Mouse (Mus musculus) MEL (cell line): ENCODE measurements around the gene 9330182L06Rik.

ENCODE experiments used
- CTCF ChIP-seq, 3 experiments: IDR thresholded peaks in 2 of 3; conservative IDR thresholded peaks in 1 of 3; 2 replicates each; pipeline ENCODE4 v1.5.1; 2011 to 2012; ENCODE audit warnings: low read length in 3 of 3, low read depth in 2 of 3, mild to moderate bottlenecking in 2 of 3, improper control_type of control experiment in 1 of 3, inconsistent platforms in 1 of 3, mixed read lengths in 1 of 3, moderate library complexity in 1 of 3; ENCODE audit not compliant: control insufficient read depth in 1 of 3, insufficient read depth in 1 of 3, poor library complexity in 1 of 3, severe bottlenecking in 1 of 3
- MEF2A ChIP-seq: IDR thresholded peaks from 2 replicates; pipeline ENCODE4 v1.6.1; 2014; ENCODE audit warnings: low read depth, mild to moderate bottlenecking, inconsistent platforms, low read length, improper control_type of control experiment; ENCODE audit not compliant: poor library complexity, insufficient replicate concordance, severe bottlenecking; ENCODE audit errors: extremely low read depth
- TCF12 ChIP-seq: IDR thresholded peaks from 2 replicates; pipeline ENCODE4 v1.6.1; 2014; ENCODE audit warnings: low read depth, mild to moderate bottlenecking, inconsistent platforms, low read length, improper control_type of control experiment, moderate library complexity
- USF1 ChIP-seq: IDR thresholded peaks from 2 replicates; pipeline ENCODE4 v1.6.1; 2014; ENCODE audit warnings: low read depth, mild to moderate bottlenecking, inconsistent platforms, low read length, improper control_type of control experiment, moderate library complexity

DNA sequence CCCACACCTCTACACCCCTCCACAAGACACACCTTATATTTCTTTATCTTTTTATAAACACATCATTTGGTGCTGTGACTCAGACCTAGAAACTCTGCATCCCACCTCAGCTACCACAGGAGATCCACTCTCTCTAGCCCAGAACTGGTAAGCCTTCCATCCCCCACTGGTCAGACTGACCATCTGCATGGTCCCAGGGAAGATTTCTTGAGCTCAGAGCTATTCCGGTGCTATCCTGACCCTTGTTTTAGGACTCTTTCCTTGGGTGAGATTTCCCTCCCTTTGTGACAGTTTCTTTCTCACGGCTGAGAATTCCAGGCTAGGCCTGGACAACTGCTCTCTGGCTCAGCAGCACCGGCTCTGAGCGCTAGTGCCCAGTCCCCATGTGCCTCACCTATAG is 231.3 kb downstream of the 9330182L06Rik start:
- TF ChIP-seq MEF2A (no peak), TCF12 (no peak), USF1 (no peak), CTCF (IDR thresholded peaks at IDR 0.05 in 2 of 3, conservative IDR thresholded peaks at IDR 0.05 in 1 of 3; ENCODE audit: control insufficient read depth in 1 of 3, insufficient read depth in 1 of 3, low read depth in 2 of 3, low read length in 3 of 3, poor library complexity in 1 of 3, severe bottlenecking in 1 of 3) (no peak)
